Mouse (Mus musculus) kidney, adult 2 months (tissue): ENCODE results near the gene Hdgfl2.

Source experiments
- CTCF ChIP-seq: fragments of 200-500 bp; conservative IDR thresholded peaks from 2 replicates; pipeline ENCODE4 v1.5.1; 2011; ENCODE audit warnings: low read depth, mild to moderate bottlenecking, control low read depth, low read length, moderate library complexity, mixed read lengths; ENCODE audit not compliant: insufficient read depth, insufficient read length
- POLR2A ChIP-seq: fragments of 200-500 bp; IDR thresholded peaks from one replicate; pipeline ENCODE4 v1.6.1; 2011; ENCODE audit warnings: low read depth, low read length, control low read depth

GRCm38 (mm10) chr17:56147420-56147819 lies 68.0 kb downstream of the Hdgfl2 start:
- no peak for TF ChIP-seq CTCF
- TF ChIP-seq POLR2A: no peak
